Mouse (Mus musculus) C2C12 (cell line): Measurements from ENCODE around the gene A630076J17Rik. TPM values are rescaled to one million over a fixed set of nuclear protein-coding genes. Genes with fewer than 3 reads are reported as not detected.

Experiments
- H3K27me3 ChIP-seq: one replicate; pipeline ENCODE4 v1.6.1; 2011; ENCODE audit not compliant: control insufficient read depth, insufficient read depth, insufficient read length
- H3K36me3 ChIP-seq: one replicate; pipeline ENCODE4 v1.6.1; 2011; ENCODE audit not compliant: control insufficient read depth, insufficient read depth
- H3K4me3 ChIP-seq: one replicate; pipeline ENCODE4 v1.5.1; 2011; ENCODE audit warnings: mild to moderate bottlenecking, control low read depth; ENCODE audit not compliant: poor library complexity, insufficient read depth, severe bottlenecking
- H3K79me2 ChIP-seq: one replicate; pipeline ENCODE4 v1.6.1; 2011; ENCODE audit not compliant: control insufficient read depth, insufficient read depth
- H3K79me3 ChIP-seq: one replicate; pipeline ENCODE4 v1.6.1; 2011; ENCODE audit warnings: low read depth, control low read depth
- H3ac ChIP-seq: one replicate; pipeline ENCODE3; 2011; ENCODE audit warnings: low read depth; ENCODE audit not compliant: control insufficient read depth, insufficient read length
- CEBPB ChIP-seq: IDR thresholded peaks from one replicate; pipeline ENCODE4 v1.6.1; 2011; ENCODE audit warnings: low read depth, mild to moderate bottlenecking, control low read depth, moderate library complexity
- CTCF ChIP-seq: IDR thresholded peaks from one replicate; pipeline ENCODE4 v1.5.1; 2011; ENCODE audit not compliant: control insufficient read depth, insufficient read depth, insufficient read length
- FOSL1 ChIP-seq: IDR thresholded peaks from one replicate; pipeline ENCODE4 v1.8.0; 2011; ENCODE audit warnings: mild to moderate bottlenecking, low read length; ENCODE audit not compliant: poor library complexity, insufficient read depth, severe bottlenecking
- MAX ChIP-seq: IDR thresholded peaks from one replicate; pipeline ENCODE4 v1.6.1; 2011; ENCODE audit warnings: mild to moderate bottlenecking, control low read depth
- MYOD1 ChIP-seq: IDR thresholded peaks from one replicate; pipeline ENCODE4 v1.6.1; 2011; ENCODE audit warnings: low read depth; ENCODE audit not compliant: control insufficient read depth, insufficient read length
- MYOG ChIP-seq: IDR thresholded peaks from one replicate; pipeline ENCODE4 v1.6.1; 2011; ENCODE audit not compliant: control insufficient read depth, insufficient read length; ENCODE audit errors: extremely low read depth
- USF1 ChIP-seq: IDR thresholded peaks from one replicate; pipeline ENCODE4 v1.6.1; 2011; ENCODE audit warnings: low read depth, mild to moderate bottlenecking, control low read depth, moderate library complexity
- polyA plus RNA-seq: library from polyadenylated mRNA; unstranded; fragments of >200 nt; fragmentation: generic; extraction: Trizol; gene quantifications from one replicate; pipeline ENCODE4 v1.2.1, GENCODE M21; 2012; ENCODE audit warnings: missing spikeins

A630076J17Rik gene
- polyA plus RNA-seq, 1 experiment = 0.02 TPM

DNA sequence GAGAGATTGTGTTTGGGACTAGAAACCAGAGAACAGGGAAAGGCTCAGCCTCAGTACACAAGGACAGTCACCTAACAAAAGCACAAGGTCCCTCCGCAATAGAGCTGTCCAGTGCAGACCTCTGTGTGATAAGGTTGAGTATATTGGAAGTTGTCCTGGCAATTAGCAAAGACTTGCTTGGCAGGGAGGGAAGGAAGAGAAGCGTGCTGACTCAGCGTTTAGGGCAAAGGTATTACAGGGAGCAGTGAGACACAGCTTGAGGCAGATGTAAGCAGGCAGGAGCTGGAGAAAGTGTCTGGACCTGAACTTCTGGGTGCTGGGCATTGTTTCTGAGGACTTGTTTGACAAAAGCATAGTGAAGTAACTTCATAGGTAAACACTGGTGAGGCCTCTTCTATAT lies 25.6 kb downstream of the A630076J17Rik start:
- Histone ChIP-seq H3K27me3 (no peaks in the 10 kb centered on the region), H3ac (no peak overlapping the region), H3K79me2 (no peaks in the 10 kb centered on the region), H3K4me3 (no peak overlapping the region), H3K79me3 (no peaks in the 10 kb centered on the region), H3K36me3 (no peaks in the 10 kb centered on the region)
- TF ChIP-seq FOSL1 (no peak), MAX (no peak), USF1 (no peak), MYOG (no peak), CTCF (no peak), MYOD1 (no peak)

GRCm38 (mm10) chr3:107256724-107257123 lies 26.3 kb downstream of the A630076J17Rik start:
- H3K4me3 ChIP-seq = no peak overlapping the region
- H3K79me3 ChIP-seq = no peaks in the 10 kb centered on the region
- H3K36me3 ChIP-seq = no peaks in the 10 kb centered on the region
- H3K79me2 ChIP-seq = no peaks in the 10 kb centered on the region
- TF ChIP-seq CTCF (no peak), USF1 (no peak), MAX (no peak), MYOD1 (no peak)
- H3ac ChIP-seq = no peak overlapping the region
- H3K27me3 ChIP-seq = no peaks in the 10 kb centered on the region

DNA sequence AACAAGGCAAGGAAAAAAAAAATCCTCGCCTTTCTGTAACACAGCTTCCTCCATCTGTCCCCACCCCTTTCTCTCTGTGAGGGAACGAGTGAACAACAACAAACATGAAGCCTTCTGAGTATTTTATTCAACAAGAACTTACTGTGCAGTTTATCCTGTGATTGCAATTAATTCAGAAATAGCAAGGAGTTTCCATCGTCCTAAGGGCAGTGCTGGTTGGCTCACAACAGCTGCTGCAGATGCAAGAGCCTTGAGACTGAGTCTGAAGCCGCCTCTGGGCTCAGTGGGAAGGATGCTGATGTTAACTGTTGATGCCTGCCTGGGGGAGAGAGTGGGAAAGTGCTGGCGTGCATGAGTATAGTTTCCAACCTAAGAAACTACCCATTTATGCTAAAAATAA lies 27.5 kb downstream of the A630076J17Rik start:
- Histone ChIP-seq H3K4me3 (no peak overlapping the region), H3K36me3 (no peaks in the 10 kb centered on the region), H3K27me3 (no peaks in the 10 kb centered on the region), H3K79me2 (no peaks in the 10 kb centered on the region), H3ac (no peak overlapping the region), H3K79me3 (no peaks in the 10 kb centered on the region)
- TF ChIP-seq MAX = no peak
- no peak for TF ChIP-seq MYOD1
- no peak for TF ChIP-seq USF1
- TF ChIP-seq CEBPB = no peak
- TF ChIP-seq FOSL1 = no peak
- TF ChIP-seq CTCF = no peak
- no peak for TF ChIP-seq MYOG

- no peak for TF ChIP-seq USF1
- TF ChIP-seq MYOD1 = peak; percentile 19
- TF ChIP-seq MAX = no peak
- no peak for TF ChIP-seq CTCF
- TF ChIP-seq CEBPB = no peak
- no peaks in the 10 kb centered on the region for H3K79me2 ChIP-seq
- no peak overlapping the region for H3K4me3 ChIP-seq
- no peaks in the 10 kb centered on the region for H3K79me3 ChIP-seq
- H3K27me3 ChIP-seq = no peaks in the 10 kb centered on the region
- H3K36me3 ChIP-seq = no peaks in the 10 kb centered on the region
- H3ac ChIP-seq = no peak overlapping the region
Observed at GRCm38 (mm10) chr3:107260956-107261850, 30.8 kb downstream of the A630076J17Rik start.

GRCm38 (mm10) chr3:107261851-107262165 lies 31.4 kb downstream of the A630076J17Rik start:
- Histone ChIP-seq H3K79me3 (no peaks in the 10 kb centered on the region), H3K4me3 (no peak overlapping the region), H3K36me3 (no peaks in the 10 kb centered on the region), H3K27me3 (no peaks in the 10 kb centered on the region), H3ac (no peak overlapping the region), H3K79me2 (no peaks in the 10 kb centered on the region)
- TF ChIP-seq MYOD1 = no peak
- no peak for TF ChIP-seq USF1
- TF ChIP-seq CEBPB = no peak
- TF ChIP-seq MAX = no peak
- TF ChIP-seq FOSL1 = no peak
- no peak for TF ChIP-seq MYOG
- TF ChIP-seq CTCF = no peak

- Histone ChIP-seq H3ac (no peak overlapping the region), H3K79me3 (no peaks in the 10 kb centered on the region), H3K27me3 (no peaks in the 10 kb centered on the region), H3K4me3 (no peak overlapping the region), H3K36me3 (no peaks in the 10 kb centered on the region), H3K79me2 (no peaks in the 10 kb centered on the region)
- TF ChIP-seq USF1 = no peak
- TF ChIP-seq MAX = peak; percentile 20
- TF ChIP-seq FOSL1 = peak; percentile 88
- peak; percentile 98 for TF ChIP-seq MYOD1
Observed at GRCm38 (mm10) chr3:107266814-107267345, 36.5 kb downstream of the A630076J17Rik start.
